Mouse (Mus musculus) adrenal gland, postnatal 25 days (tissue): ENCODE results near the gene Gpr22. TPM values are rescaled to one million over a fixed set of nuclear protein-coding genes. Genes with fewer than 3 reads are reported as not detected.

Experiments used
- DNase-seq: peaks from one replicate; pipeline ENCODE4 v3.0.0; 2021; ENCODE audit warnings: mixed read lengths
- long read RNA-seq: library from polyadenylated mRNA; stranded (forward); transcript quantifications from one replicate; pipeline ENCODE4 v2.0.0, GENCODE M21; 2021
- total RNA-seq: library from RNA; stranded (reverse); gene quantifications from 2 replicates; pipeline ENCODE4 v1.2.3, GENCODE M21; 2021

The Gpr22 gene
- total RNA-seq = 6.5 and 6.8 TPM in 2 replicates
- long read RNA-seq, full-length matches to known transcripts = 3 of 4 reads
- long read RNA-seq, partial matches to known transcripts = 1 of 4 reads
- long read RNA-seq, other reads (novel, unspliced or antisense) = 0 of 4 reads

GRCm38 (mm10) chr12:31713600-31713999 lies at the start of gene Gpr22:
Gene Gpr22 (minus strand): TSS chr12:31713947.
- no peak for DNase-seq

DNA sequence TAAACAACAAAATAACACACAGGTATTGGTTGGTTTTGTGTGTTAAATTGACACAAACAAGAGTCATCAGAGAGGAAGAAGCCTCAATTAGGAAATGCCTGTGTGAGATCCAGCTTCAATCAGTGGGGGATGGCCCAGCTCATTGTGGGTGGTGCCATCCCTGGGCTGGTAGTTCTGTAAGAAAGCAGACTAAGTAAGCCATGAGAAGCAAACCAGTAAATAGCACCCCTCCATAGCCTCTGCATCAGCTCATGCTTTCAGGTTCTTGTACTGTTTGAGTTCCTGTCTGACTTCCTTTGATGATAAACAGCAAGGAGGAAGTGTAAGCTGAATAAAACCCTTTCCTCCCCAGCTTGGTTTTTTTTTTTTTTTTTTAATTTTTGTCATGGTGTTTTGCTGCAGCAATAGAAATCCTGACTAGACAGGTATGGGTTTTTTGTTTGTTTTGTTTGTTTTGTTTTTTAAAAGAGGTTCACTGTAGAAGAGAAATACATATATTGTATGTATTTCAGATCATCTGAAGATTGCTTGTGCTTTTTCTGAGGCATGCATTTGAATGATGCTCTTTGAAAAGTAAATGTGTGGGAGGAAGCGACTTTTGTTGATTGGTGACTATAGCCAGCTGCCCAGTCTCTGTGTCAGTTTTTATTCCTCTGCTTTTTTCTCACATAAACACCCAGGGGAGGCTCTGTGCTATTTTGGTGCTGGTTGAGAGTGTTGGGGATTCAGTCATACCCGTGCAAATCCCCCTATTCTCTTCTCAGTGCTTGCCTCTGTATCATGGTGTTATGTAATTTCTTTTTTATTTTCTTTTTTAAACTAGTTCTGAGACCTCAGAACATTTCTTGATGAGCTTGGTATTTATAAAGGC lies 42.4 kb upstream of the Gpr22 start:
- DNase-seq = no peak

DNA sequence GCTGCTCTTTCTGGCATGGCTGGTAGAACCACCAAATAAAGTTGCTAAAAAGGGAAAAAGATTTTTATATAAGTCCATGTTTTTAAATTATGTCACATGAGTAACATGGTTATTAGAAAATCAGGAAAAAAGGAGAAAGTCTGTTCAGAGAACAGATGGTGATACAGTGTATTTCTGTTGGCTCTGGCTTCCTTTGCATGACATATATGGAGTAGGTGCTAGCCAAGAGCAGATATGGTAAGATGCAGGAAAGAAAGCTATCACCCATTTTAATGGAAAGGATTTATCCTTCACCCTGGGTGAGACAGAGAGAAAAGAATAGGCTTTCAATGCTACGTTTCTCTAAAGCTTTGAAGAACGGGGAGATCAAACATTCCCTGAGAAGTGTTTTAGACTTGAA lies 40.7 kb upstream of the Gpr22 start:
- DNase-seq = no peak

- DNase-seq = no peak
Observed at GRCm38 (mm10) chr12:31749846-31750245, 36.1 kb upstream of the Gpr22 start.

DNA sequence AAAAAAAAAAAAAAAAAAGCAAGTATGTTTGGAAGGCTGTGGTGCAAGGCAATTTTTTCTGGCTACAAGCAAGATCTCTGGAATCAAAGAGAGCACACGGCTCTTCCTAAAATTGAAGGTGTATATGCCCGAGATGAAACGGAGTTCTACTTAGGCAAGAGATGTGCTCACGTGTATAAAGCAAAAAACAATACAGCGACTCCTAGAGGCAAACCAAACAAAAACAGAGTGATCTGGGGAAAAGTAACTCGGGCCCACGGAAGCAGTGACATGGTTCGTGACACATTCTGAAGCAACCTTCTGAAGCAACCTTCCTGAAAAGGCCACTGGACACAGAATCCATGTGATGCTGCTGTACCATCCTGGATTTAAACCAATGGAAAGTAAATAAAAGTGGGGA lies 33.6 kb upstream of the Gpr22 start:
- DNase-seq = no peak

DNA sequence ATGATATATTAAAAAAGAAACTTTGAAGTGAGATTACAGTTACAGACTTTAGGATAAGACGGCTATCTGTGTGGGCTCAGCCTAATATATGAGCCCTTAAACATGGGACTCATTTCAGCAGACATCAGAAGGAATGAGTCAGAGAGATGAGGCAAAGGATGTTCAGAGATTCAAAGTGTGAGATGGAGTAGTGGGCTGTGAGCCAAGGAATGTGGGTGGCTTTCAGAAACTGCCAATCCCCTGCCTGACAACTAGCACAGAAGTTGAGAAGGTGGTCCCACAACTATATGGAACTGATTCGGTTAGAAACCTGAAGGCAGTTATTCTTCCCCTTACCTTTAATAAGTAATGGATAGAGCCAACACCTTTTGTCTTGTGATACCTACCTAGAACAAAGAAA lies 20.9 kb upstream of the Gpr22 start:
- no peak for DNase-seq

- DNase-seq = no peak
Observed at GRCm38 (mm10) chr12:31730126-31730525, 16.4 kb upstream of the Gpr22 start.

DNA sequence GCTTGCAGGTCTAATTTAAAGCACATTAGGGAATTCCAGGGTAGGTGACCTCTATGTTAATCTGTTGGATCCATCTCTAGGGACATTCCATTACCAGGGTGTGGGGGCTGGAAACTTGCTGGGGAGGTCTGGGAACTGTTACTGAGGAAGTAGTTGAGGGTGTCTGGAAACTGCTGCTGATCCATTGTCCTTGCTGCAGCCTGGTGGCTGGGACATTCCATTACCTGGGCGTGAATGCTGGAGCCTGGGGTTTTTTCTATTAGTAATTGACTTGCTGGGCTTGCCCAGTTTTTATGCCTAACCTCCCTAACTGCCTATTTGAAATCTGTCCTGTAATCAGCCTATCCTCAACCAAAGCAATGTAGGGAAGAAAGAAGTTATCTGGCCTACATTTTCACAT lies 13.0 kb upstream of the Gpr22 start:
- DNase-seq = no peak

DNA sequence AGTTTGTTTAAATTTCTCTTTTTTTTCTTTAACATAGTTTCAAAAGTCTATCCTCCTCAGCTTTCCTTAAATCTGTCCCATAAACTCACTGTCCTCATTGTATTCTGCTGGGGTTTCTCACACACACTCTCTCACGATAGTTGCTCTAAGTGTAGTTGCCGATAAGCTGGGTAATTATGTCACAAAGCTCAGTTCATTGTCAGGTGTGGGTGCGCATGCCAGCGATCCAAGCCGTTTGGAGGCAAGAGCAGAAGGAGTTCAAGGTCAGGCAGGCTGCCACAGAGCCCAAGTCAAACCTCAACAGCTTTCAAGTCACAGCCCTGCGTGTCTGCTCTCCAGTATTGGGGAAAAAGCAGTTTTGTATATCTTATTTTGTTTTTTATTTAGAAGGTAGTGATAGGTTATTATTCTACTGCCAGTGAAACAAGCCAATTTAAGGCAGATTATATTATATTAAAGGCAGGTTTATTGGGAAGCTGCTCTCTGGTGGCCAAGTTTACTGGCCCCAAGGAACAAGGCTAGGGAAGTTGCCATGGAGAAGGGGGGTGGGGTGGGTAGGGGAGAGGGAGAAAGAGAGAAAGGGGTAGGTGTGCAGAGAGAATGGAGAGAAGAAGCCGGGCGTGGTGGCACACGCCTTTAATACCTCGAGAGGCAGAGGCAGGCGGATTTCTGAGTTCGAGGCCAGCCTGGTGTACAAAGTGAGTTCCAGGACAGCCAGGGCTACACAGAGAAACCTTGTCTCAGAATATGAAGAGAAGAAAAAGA lies 11.9 kb upstream of the Gpr22 start:
- peak; percentile 25 for DNase-seq

DNA sequence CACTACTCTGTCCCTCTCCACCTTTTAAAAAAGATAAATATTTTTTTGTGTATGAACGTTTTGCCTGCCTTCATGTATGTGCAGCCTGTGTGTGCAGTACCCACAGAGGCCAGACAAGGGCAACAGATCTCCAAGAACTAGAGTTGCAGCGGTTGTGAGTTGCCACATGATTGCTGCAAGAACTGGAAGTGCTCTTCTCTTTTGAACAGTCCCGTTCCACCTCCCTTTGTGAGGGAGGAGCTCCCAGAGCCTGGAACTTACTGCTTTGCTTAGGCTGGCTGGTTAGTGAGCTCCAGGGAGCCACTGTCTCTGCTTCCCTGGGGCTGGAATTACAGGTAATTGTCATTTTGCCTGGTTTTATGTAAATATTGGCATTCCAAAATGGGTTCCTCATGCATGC lies 10.8 kb upstream of the Gpr22 start:
- DNase-seq = no peak

DNA sequence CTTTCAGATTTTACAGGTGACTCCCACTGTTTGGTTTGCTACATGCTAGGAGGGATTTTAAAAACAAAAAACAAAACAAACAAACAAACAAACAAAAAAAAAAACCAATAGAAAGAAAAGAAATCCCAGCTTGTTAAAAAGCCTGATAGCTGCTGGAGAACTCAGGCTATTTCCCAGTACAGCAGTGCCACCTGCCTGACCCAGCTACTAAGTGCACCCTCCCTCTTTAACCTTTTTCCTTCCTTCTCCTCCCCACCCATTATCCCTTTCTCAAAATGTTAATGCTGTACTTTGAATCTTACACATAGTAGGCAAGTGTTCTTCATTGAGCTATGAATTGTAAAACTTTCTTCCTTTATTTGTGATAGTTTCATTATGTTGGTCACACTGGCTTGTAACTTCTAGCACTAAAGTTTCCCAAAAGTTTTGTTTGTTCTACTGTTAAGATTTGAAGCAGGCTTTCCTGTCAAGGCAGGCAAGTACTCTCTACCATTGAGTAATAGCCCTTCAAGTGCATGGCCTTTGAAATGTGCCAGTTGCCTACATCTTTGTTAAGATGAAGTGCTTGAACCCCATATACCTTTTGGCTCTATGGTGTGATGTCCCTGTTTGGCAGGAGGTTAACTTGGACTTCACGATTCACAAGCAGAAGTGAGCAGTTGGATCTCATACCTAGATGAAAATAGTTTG lies 6.0 kb upstream of the Gpr22 start:
- DNase-seq = no peak

GRCm38 (mm10) chr12:31714070-31714469 lies 323 bp upstream of the Gpr22 start:
- DNase-seq = no peak

DNA sequence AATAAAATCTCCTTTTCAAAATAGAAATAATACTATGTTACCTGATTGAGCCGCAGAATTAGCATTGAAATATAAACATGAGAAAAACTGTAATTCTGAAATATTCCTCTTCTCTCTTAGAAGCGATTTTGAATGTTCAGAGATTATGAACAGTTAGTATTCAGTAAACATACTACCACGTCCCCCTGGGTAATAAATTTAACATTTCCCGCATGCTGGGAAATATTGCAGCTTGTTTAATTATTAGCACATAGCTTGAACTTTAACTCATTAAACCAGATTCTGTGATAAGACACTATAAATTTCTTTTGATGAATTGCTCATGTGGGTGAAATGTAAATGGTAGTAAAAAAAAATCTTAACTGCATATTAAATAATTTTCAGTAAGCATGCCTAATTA lies 1.0 kb downstream of the Gpr22 start:
- no peak for DNase-seq

DNA sequence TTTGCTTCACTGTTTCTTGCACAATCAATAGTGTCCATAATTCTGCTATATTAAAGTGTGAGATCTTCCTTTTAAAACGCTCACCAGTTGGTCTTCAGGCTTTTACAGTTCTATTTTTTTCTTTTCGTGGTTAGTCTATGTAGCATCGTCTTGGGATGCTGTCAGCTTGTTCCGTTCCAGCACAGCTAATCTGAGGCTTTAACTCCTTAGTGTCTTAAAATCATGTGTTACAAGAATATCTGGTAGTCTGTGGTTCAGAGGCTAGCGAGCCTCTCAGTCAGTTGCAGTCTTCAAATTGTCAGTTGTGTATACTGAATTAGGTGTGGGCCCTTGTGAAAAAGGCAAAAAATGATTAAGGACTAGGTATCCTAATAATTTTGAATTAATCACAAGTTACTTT lies 1.5 kb downstream of the Gpr22 start:
- no peak for DNase-seq

DNA sequence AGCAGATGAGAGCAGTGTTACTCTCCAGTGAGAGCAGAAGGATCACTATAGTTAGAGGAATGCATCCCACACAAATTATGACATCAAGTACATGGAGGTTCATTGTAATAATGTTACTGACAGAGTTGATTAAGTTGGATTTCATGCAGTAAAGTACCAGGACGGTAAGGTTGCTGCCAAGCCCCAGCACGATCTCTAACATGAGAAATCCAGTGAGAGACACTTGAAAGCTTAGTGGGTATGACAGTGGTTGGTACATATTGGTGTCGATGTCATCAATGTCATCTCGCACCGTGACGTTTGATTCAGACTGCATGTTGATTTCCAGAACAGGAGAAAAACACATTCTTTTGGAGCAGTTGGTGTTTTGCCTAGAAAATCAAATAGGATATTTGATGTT lies 4.1 kb downstream of the Gpr22 start:
- DNase-seq = no peak

GRCm38 (mm10) chr12:31707531-31707930 lies 6.2 kb downstream of the Gpr22 start:
- no peak for DNase-seq

DNA sequence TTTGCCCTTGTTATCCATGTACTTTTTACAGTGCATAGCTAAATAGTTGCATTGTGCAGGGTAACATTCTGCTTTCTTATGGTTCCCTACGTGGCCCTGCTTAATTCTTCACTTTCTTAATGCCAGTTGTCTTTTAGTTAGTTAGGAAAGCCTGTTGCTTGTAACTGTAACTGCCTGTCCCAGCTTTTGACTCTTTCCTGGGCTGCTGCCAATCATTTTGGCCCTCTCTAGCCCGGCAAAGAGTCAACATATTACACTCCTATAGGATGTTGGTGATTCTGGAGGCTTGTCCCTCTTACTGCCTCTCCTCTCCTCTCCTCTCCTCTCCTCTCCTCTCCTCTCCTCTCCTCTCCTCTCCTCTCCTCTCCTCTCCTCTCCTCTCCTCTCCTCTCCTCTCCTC lies 7.6 kb downstream of the Gpr22 start:
- DNase-seq = no peak

- DNase-seq = no peak
Observed at GRCm38 (mm10) chr12:31703904-31704303, 9.8 kb downstream of the Gpr22 start.

- no peak for DNase-seq
Observed at GRCm38 (mm10) chr12:31701411-31701810, 12.3 kb downstream of the Gpr22 start.

DNA sequence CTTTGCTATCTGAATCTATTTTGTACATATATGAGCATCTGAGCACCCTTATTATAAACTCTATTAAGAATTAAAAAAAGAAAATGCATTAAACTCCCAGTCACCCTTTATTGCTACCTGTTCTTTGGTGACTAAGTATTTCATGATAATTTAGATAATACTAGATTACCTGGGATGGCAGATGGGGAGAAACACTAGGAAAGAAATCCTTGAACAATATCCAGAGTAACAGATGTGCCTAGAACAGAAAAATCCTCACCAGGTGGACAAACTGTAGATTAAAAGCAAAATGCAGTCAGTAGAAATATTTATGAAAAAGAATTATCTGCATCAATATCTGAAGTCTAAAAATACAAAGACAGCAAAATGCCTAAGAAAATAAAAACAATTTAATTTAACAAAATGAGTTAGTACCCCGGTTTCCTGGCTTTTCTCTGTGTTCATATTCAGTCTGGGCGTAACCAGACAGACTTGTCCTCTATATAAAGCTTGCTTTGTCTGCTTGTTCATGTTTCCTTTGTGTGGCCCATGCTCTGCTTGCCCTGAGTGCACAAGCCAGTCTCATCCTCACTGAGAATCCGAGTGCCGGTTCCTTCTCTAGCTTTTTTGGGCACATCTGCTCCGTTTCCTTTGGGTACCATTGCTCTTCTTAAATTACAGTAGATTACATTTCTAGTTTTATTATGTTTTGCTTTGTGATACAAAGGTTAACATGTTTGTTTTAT lies 13.0 kb downstream of the Gpr22 start:
- DNase-seq = no peak

GRCm38 (mm10) chr12:31693278-31693677 lies 20.5 kb downstream of the Gpr22 start:
- no peak for DNase-seq

DNA sequence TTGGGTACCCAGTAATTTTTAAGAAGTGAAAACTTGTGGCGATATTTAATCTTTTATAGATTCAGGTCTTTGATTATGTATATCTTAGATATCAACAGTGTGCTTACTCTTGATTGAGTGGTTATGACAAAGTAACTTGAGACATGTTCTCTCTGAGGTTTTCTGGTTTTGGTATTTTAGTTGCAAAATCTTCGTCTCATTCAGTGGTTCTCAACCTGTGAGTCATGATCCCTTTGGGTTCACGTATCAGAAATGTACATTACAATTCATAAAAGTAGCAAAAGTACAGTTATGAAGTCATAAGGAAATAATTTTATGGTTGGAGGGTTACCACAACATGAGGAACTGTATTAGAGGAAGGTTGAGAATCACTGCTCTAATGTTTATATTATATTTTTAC lies 27.1 kb downstream of the Gpr22 start:
- DNase-seq = no peak
